ENCODE assay signal across 17 mouse cellular contexts in the genomic region with DNA sequence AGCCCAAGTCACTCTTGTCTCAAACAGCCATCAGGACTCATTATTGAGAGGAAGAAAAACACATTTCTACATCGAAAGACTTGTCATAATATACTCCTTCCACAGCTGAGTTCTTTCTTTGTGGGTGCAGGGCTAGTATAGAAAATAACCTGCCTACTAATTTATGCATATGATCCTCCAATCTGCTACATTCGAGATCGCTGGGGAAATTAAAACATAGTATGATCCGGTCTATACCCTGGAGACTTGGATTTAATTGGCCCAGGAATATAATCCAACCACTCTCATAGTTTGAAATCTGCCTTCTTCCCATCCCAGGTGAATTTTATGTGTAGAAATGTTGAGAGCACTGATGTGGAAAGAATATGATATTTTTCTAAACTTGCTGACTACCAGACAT.
"Had no signal": no experiment of that assay in that cellular context is flagged by ENCODE, and none has a peak within 500 bp of the region (broad histone marks: within the 10 kb centered on the region; RNA-seq: fewer than 3 reads in every experiment).

No protein-coding gene starts in this region.

- H3K4me3 ChIP-seq: layer of hippocampus, adult 2 months; left cerebral cortex, adult 2 months; liver, embryonic 13.5 days; myocyte; neural tube, embryonic 13.5 days had no signal

- H3K9ac ChIP-seq: liver, embryonic 13.5 days; neural tube, embryonic 13.5 days had no signal

- H3K9me3 ChIP-seq: liver, embryonic 13.5 days; neural tube, embryonic 13.5 days had no signal

- H3K36me3 ChIP-seq: liver, embryonic 13.5 days; neural tube, embryonic 13.5 days had no signal

- H3K4me1 ChIP-seq: liver, embryonic 13.5 days; neural tube, embryonic 13.5 days had no signal

- ATAC-seq: intestine, postnatal 0 days had no signal

- H3K4me2 ChIP-seq: liver, embryonic 13.5 days; neural tube, embryonic 13.5 days had no signal

- H3K27me3 ChIP-seq: liver, embryonic 13.5 days; neural tube, embryonic 13.5 days had no signal

- DNase-seq: kidney, adult 2 months; kidney, postnatal 25 days; layer of hippocampus, postnatal 36 days; liver, embryonic 13.5 days; lung, adult 2 months; lung, postnatal 14 days; lung, postnatal 4 days; right cerebral cortex, postnatal 4 days; thymus, adult 2 months; thymus, postnatal 14 days had no signal

- H3K27ac ChIP-seq: kidney, postnatal 0 days; layer of hippocampus, adult 2 months; left cerebral cortex, adult 2 months; liver, embryonic 13.5 days; neural tube, embryonic 13.5 days; stomach, postnatal 0 days had no signal
